14 mouse cellular contexts compared by ENCODE assay signal in the genomic region with DNA sequence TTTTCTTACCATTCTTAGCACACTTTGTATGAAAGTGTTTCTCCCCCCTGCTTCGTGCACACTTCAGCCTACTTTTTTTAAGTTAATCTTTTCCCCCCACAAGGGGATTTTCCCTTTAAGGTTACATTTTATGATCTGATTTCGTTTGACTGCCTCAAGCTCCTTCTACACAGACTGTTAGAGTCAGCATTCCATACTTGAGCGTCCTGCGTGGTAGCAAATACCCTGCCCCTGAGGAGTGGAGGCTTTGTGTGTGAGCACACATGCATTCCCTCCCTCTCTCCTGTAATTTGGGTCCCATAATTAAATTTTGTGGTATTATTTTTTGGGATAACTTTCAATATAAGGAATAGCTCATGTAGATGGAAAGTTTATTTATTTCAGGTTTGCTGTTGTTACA.
A peak's percentile ranks its signal among the peaks of the same experiment; 100 is the strongest.
DNase-seq lines count a peak whose midpoint lies in the region; ATAC-seq lines count a peak whose summit lies in the region.
"Had no signal": no experiment of that assay in that cellular context is flagged by ENCODE, and none has a peak within 500 bp of the region (broad histone marks: within the 10 kb centered on the region; RNA-seq: fewer than 3 reads in every experiment).

No protein-coding gene starts in this region.

- H3K4me1 ChIP-seq in embryonic facial prominence, embryonic 12.5 days = peaks cover 27% of the 10 kb centered on the region
- peaks cover 29% of the 10 kb centered on the region for H3K4me1 ChIP-seq in embryonic facial prominence, embryonic 10.5 days
- peaks cover 24% of the 10 kb centered on the region for H3K4me1 ChIP-seq in kidney, embryonic 14.5 days (ENCODE audit: control insufficient read depth, insufficient read depth, low read length)
- peaks cover 52% of the 10 kb centered on the region for H3K4me1 ChIP-seq in embryonic facial prominence, embryonic 13.5 days
- peaks cover 23% of the 10 kb centered on the region for H3K4me1 ChIP-seq in limb, embryonic 15.5 days
- H3K4me1 ChIP-seq in hindbrain, embryonic 12.5 days = peaks cover 6% of the 10 kb centered on the region; the same call in 1 of the 2 replicates
- H3K4me1 ChIP-seq in forebrain, embryonic 16.5 days (replicated peaks; ENCODE audit: control insufficient read depth, insufficient read depth, low read length) = no peaks in the 10 kb centered on the region
- H3K4me1 ChIP-seq: forebrain, embryonic 15.5 days had no signal

- H3K9ac ChIP-seq in embryonic facial prominence, embryonic 12.5 days = no peak overlapping the region
- H3K9ac ChIP-seq in kidney, embryonic 14.5 days (ENCODE audit: low read depth, low read length) = no peak overlapping the region
- H3K9ac ChIP-seq in embryonic facial prominence, embryonic 13.5 days = no peak overlapping the region
- H3K9ac ChIP-seq in limb, embryonic 15.5 days = no peak overlapping the region
- no peak overlapping the region for H3K9ac ChIP-seq in hindbrain, embryonic 12.5 days
- H3K9ac ChIP-seq in forebrain, embryonic 16.5 days (replicated peaks; ENCODE audit: low read depth, low read length) = no peak overlapping the region
- H3K9ac ChIP-seq: forebrain, embryonic 15.5 days; lung, embryonic 14.5 days had no signal

- H3K36me3 ChIP-seq in embryonic facial prominence, embryonic 12.5 days = no peaks in the 10 kb centered on the region
- no peaks in the 10 kb centered on the region for H3K36me3 ChIP-seq in embryonic facial prominence, embryonic 10.5 days (replicated peaks)
- no peaks in the 10 kb centered on the region for H3K36me3 ChIP-seq in kidney, embryonic 14.5 days (ENCODE audit: control insufficient read depth, insufficient read depth, low read length)
- no peaks in the 10 kb centered on the region for H3K36me3 ChIP-seq in embryonic facial prominence, embryonic 13.5 days
- no peaks in the 10 kb centered on the region for H3K36me3 ChIP-seq in limb, embryonic 15.5 days
- H3K36me3 ChIP-seq in hindbrain, embryonic 12.5 days = no peaks in the 10 kb centered on the region
- H3K36me3 ChIP-seq in forebrain, embryonic 16.5 days (ENCODE audit: control insufficient read depth, insufficient read depth) = no peaks in the 10 kb centered on the region
- H3K36me3 ChIP-seq: forebrain, embryonic 15.5 days had no signal

- no peaks in the 10 kb centered on the region for H3K9me3 ChIP-seq in embryonic facial prominence, embryonic 12.5 days
- no peaks in the 10 kb centered on the region for H3K9me3 ChIP-seq in embryonic facial prominence, embryonic 10.5 days
- no peaks in the 10 kb centered on the region for H3K9me3 ChIP-seq in kidney, embryonic 14.5 days (ENCODE audit: control insufficient read depth, low read length)
- H3K9me3 ChIP-seq in embryonic facial prominence, embryonic 13.5 days = no peaks in the 10 kb centered on the region
- no peaks in the 10 kb centered on the region for H3K9me3 ChIP-seq in limb, embryonic 15.5 days
- H3K9me3 ChIP-seq in hindbrain, embryonic 12.5 days (replicated peaks) = no peaks in the 10 kb centered on the region
- H3K9me3 ChIP-seq in forebrain, embryonic 16.5 days (ENCODE audit: control insufficient read depth, low read length) = no peaks in the 10 kb centered on the region
- H3K9me3 ChIP-seq: forebrain, embryonic 15.5 days had no signal

- H3K27ac ChIP-seq in embryonic facial prominence, embryonic 12.5 days = peak overlapping the region; percentile 37; the same call in 1 of the 2 replicates
- H3K27ac ChIP-seq in embryonic facial prominence, embryonic 10.5 days (replicated peaks) = no peak overlapping the region
- no peak overlapping the region for H3K27ac ChIP-seq in kidney, embryonic 14.5 days (ENCODE audit: low read depth, low read length)
- peak overlapping the region; percentile 60; the same call in 1 of the 2 replicates for H3K27ac ChIP-seq in embryonic facial prominence, embryonic 13.5 days
- peak overlapping the region; percentile 28 for H3K27ac ChIP-seq in limb, embryonic 15.5 days
- H3K27ac ChIP-seq in hindbrain, embryonic 12.5 days = no peak overlapping the region
- no peak overlapping the region for H3K27ac ChIP-seq in forebrain, embryonic 16.5 days (ENCODE audit: low read length)
- H3K27ac ChIP-seq: forebrain, embryonic 15.5 days had no signal

- H3K27me3 ChIP-seq in embryonic facial prominence, embryonic 12.5 days = no peaks in the 10 kb centered on the region
- no peaks in the 10 kb centered on the region for H3K27me3 ChIP-seq in embryonic facial prominence, embryonic 10.5 days (replicated peaks; ENCODE audit: low read depth, poor library complexity, severe bottlenecking)
- H3K27me3 ChIP-seq in kidney, embryonic 14.5 days (ENCODE audit: control insufficient read depth, insufficient read depth, low read length) = no peaks in the 10 kb centered on the region
- no peaks in the 10 kb centered on the region for H3K27me3 ChIP-seq in embryonic facial prominence, embryonic 13.5 days
- no peaks in the 10 kb centered on the region for H3K27me3 ChIP-seq in limb, embryonic 15.5 days
- no peaks in the 10 kb centered on the region for H3K27me3 ChIP-seq in hindbrain, embryonic 12.5 days
- H3K27me3 ChIP-seq in forebrain, embryonic 16.5 days (replicated peaks; ENCODE audit: control insufficient read depth, insufficient read depth, low read length) = no peaks in the 10 kb centered on the region
- H3K27me3 ChIP-seq: forebrain, embryonic 15.5 days had no signal

- no peak overlapping the region for H3K4me3 ChIP-seq in embryonic facial prominence, embryonic 12.5 days
- H3K4me3 ChIP-seq in embryonic facial prominence, embryonic 10.5 days = no peak overlapping the region
- no peak overlapping the region for H3K4me3 ChIP-seq in kidney, embryonic 14.5 days (ENCODE audit: low read length)
- no peak overlapping the region for H3K4me3 ChIP-seq in embryonic facial prominence, embryonic 13.5 days
- no peak overlapping the region for H3K4me3 ChIP-seq in limb, embryonic 15.5 days
- H3K4me3 ChIP-seq in hindbrain, embryonic 12.5 days = no peak overlapping the region
- H3K4me3 ChIP-seq in forebrain, embryonic 16.5 days (replicated peaks; ENCODE audit: low read length) = no peak overlapping the region
- H3K4me3 ChIP-seq: forebrain, embryonic 15.5 days had no signal

- no peak for ATAC-seq in embryonic facial prominence, embryonic 12.5 days (ENCODE audit: insufficient number of reproducible peaks, insufficient read depth, low FRiP score, low TSS enrichment)
- no peak for ATAC-seq in kidney, embryonic 14.5 days (ENCODE audit: low FRiP score, low TSS enrichment)
- no peak for ATAC-seq in embryonic facial prominence, embryonic 13.5 days (ENCODE audit: insufficient number of reproducible peaks, insufficient read depth, low FRiP score, low TSS enrichment, low read depth)
- ATAC-seq in limb, embryonic 15.5 days (ENCODE audit: insufficient number of reproducible peaks, low FRiP score, low TSS enrichment, low read depth) = no peak
- no peak for ATAC-seq in hindbrain, embryonic 12.5 days (ENCODE audit: low FRiP score)
- no peak for ATAC-seq in forebrain, embryonic 16.5 days
- ATAC-seq: forebrain, embryonic 15.5 days had no signal

- no peak for DNase-seq in embryonic facial prominence, embryonic 10.5 days (ENCODE audit: low spot score)
- DNase-seq in kidney, adult 9 months = peak; percentile 29
- DNase-seq: cerebellum, postnatal 25 days; gastrocnemius, postnatal 10 days; lung, embryonic 14.5 days; right cerebral cortex, postnatal 14 days; thymus, adult 2 months had no signal

- H3K4me2 ChIP-seq in embryonic facial prominence, embryonic 12.5 days (replicated peaks) = no peak overlapping the region
- no peak overlapping the region for H3K4me2 ChIP-seq in kidney, embryonic 14.5 days (replicated peaks; ENCODE audit: low read depth, low read length)
- no peak overlapping the region; the same call in 1 of the 2 replicates for H3K4me2 ChIP-seq in embryonic facial prominence, embryonic 13.5 days
- H3K4me2 ChIP-seq in limb, embryonic 15.5 days = no peak overlapping the region
- H3K4me2 ChIP-seq in hindbrain, embryonic 12.5 days (replicated peaks) = no peak overlapping the region
- no peak overlapping the region for H3K4me2 ChIP-seq in forebrain, embryonic 16.5 days (ENCODE audit: low read length)
- H3K4me2 ChIP-seq: forebrain, embryonic 15.5 days; lung, embryonic 14.5 days had no signal

- WGBS in embryonic facial prominence, embryonic 12.5 days = 31% methylated on average over 4 of the region's 4 CpGs
- WGBS in embryonic facial prominence, embryonic 10.5 days = 64% methylated on average over 4 of the region's 4 CpGs
- WGBS in kidney, embryonic 14.5 days = 31% methylated on average over 4 of the region's 4 CpGs
- WGBS in embryonic facial prominence, embryonic 13.5 days = 22% methylated on average over 4 of the region's 4 CpGs
- 13% methylated on average over 4 of the region's 4 CpGs for WGBS in limb, embryonic 15.5 days
- WGBS in hindbrain, embryonic 12.5 days = 71% methylated on average over 4 of the region's 4 CpGs
- 66% methylated on average over 4 of the region's 4 CpGs for WGBS in forebrain, embryonic 16.5 days

Comparison
In these comparisons a context has a peak if more than half of its experiments do, and no peak if none do; other contexts are left out.
1. H3K27ac ChIP-seq: peak in embryonic facial prominence, embryonic 12.5 days (single experiment), embryonic facial prominence, embryonic 13.5 days (single experiment) and limb, embryonic 15.5 days (single experiment); none in embryonic facial prominence, embryonic 10.5 days (single experiment), kidney, embryonic 14.5 days (single experiment), hindbrain, embryonic 12.5 days (single experiment) and forebrain, embryonic 16.5 days (single experiment).